Mouse (Mus musculus) MEL (cell line): ENCODE measurements around the gene Kif7. TPM values are rescaled to one million over a fixed set of nuclear protein-coding genes. Genes with fewer than 3 reads are reported as not detected.

Experiments
- DNase-seq: peaks from one replicate; pipeline ENCODE4 v3.0.0; 2011; ENCODE audit warnings: low read depth, low spot score
- H3K27ac ChIP-seq: 2 replicates; pipeline ENCODE4 v1.5.1; 2012; ENCODE audit warnings: low read depth, mild to moderate bottlenecking, control low read depth, low read length, moderate library complexity; ENCODE audit not compliant: control insufficient read depth
- H3K27me3 ChIP-seq, 2 experiments: fragments of 150-350 bp in 1 of 2; sonication (generic) in 1 of 2; 2 replicates each; pipeline ENCODE4 v1.6.1; 2012; ENCODE audit warnings: low read length in 2 of 2, mild to moderate bottlenecking in 2 of 2, improper control_type of control experiment in 1 of 2, moderate library complexity in 1 of 2; ENCODE audit not compliant: insufficient read depth in 2 of 2, control insufficient read depth in 1 of 2
- H3K36me3 ChIP-seq, 2 experiments: 2 replicates each; pipeline ENCODE4 v1.6.1; 2012 to 2014; ENCODE audit warnings: low read length in 2 of 2, improper control_type of control experiment in 1 of 2, inconsistent platforms in 1 of 2, mild to moderate bottlenecking in 1 of 2; ENCODE audit not compliant: insufficient read depth in 2 of 2, control insufficient read depth in 1 of 2
- H3K4me1 ChIP-seq, 2 experiments: fragments of 150-350 bp in 1 of 2; sonication (generic) in 1 of 2; 2 replicates each; pipeline ENCODE4 v1.6.1; 2012; ENCODE audit warnings: low read length in 2 of 2, improper control_type of control experiment in 1 of 2, mild to moderate bottlenecking in 1 of 2; ENCODE audit not compliant: insufficient read depth in 2 of 2, control insufficient read depth in 1 of 2
- H3K4me3 ChIP-seq, 2 experiments: fragments of 150-350 bp in 1 of 2; sonication (generic) in 1 of 2; 2 replicates each; pipeline ENCODE4 v1.5.1; 2012; ENCODE audit warnings: low read depth in 2 of 2, low read length in 2 of 2, mild to moderate bottlenecking in 2 of 2, moderate library complexity in 2 of 2, control low read depth in 1 of 2, improper control_type of control experiment in 1 of 2; ENCODE audit not compliant: control insufficient read depth in 1 of 2, insufficient read depth in 1 of 2
- H3K79me2 ChIP-seq: 2 replicates; pipeline ENCODE4 v1.6.1; 2012; ENCODE audit warnings: mild to moderate bottlenecking, low read length, moderate library complexity; ENCODE audit not compliant: control insufficient read depth, poor library complexity, insufficient read depth
- H3K9ac ChIP-seq: 2 replicates; pipeline ENCODE4 v1.6.1; 2012; ENCODE audit warnings: low read depth, mild to moderate bottlenecking, control low read depth, low read length, moderate library complexity; ENCODE audit not compliant: control insufficient read depth, poor library complexity, severe bottlenecking
- H3K9me3 ChIP-seq: fragments of 150-350 bp; sonication (generic); replicated peaks from 2 replicates; pipeline ENCODE4 v1.6.1; 2012; ENCODE audit warnings: mild to moderate bottlenecking, low read length, improper control_type of control experiment, moderate library complexity; ENCODE audit not compliant: insufficient read depth
- BHLHE40 ChIP-seq: IDR thresholded peaks from 2 replicates; pipeline ENCODE4 v1.6.1; 2012; ENCODE audit warnings: low read depth, mild to moderate bottlenecking, inconsistent platforms, low read length, improper control_type of control experiment, borderline replicate concordance
- CHD1 ChIP-seq: IDR thresholded peaks from 2 replicates; pipeline ENCODE4 v1.6.1; 2012; ENCODE audit warnings: low read depth, mild to moderate bottlenecking, inconsistent platforms, low read length, improper control_type of control experiment
- CHD2 ChIP-seq: IDR thresholded peaks from 2 replicates; pipeline ENCODE4 v1.6.1; 2011; ENCODE audit warnings: low read length, improper control_type of control experiment
- CTCF ChIP-seq, 3 experiments: IDR thresholded peaks in 2 of 3; conservative IDR thresholded peaks in 1 of 3; 2 replicates each; pipeline ENCODE4 v1.5.1; 2011 to 2012; ENCODE audit warnings: low read length in 3 of 3, low read depth in 2 of 3, mild to moderate bottlenecking in 2 of 3, improper control_type of control experiment in 1 of 3, inconsistent platforms in 1 of 3, mixed read lengths in 1 of 3, moderate library complexity in 1 of 3; ENCODE audit not compliant: control insufficient read depth in 1 of 3, insufficient read depth in 1 of 3, poor library complexity in 1 of 3, severe bottlenecking in 1 of 3
- ELF1 ChIP-seq: IDR thresholded peaks from 2 replicates; pipeline ENCODE4 v1.6.1; 2014; ENCODE audit warnings: low read depth, mild to moderate bottlenecking, inconsistent platforms, low read length, improper control_type of control experiment, moderate library complexity
- EP300 ChIP-seq, 2 experiments: IDR thresholded peaks; 2 replicates each; pipeline ENCODE4 v1.6.1; 2011; ENCODE audit warnings: improper control_type of control experiment in 2 of 2, low read length in 2 of 2, low read depth in 1 of 2, mild to moderate bottlenecking in 1 of 2
- ETS1 ChIP-seq: IDR thresholded peaks from 2 replicates; pipeline ENCODE4 v1.6.1; 2012; ENCODE audit warnings: low read depth, mild to moderate bottlenecking, inconsistent platforms, low read length, improper control_type of control experiment, moderate library complexity
- GATA1 ChIP-seq: IDR thresholded peaks from 2 replicates; pipeline ENCODE4 v1.6.1; 2011; ENCODE audit warnings: low read depth, low read length, improper control_type of control experiment
- HCFC1 ChIP-seq: IDR thresholded peaks from 2 replicates; pipeline ENCODE4 v1.6.1; 2012; ENCODE audit warnings: low read depth, mild to moderate bottlenecking, inconsistent platforms, low read length, improper control_type of control experiment, moderate library complexity
- JUND ChIP-seq: IDR thresholded peaks from 2 replicates; pipeline ENCODE4 v1.6.1; 2011; ENCODE audit warnings: low read depth, mild to moderate bottlenecking, improper control_type of control experiment, low read length
- KAT2A ChIP-seq: conservative IDR thresholded peaks from 2 replicates; pipeline ENCODE4 v1.6.1; 2012; ENCODE audit warnings: low read depth, low read length, improper control_type of control experiment, inconsistent platforms
- MAFK ChIP-seq: IDR thresholded peaks from 2 replicates; pipeline ENCODE4 v1.6.1; 2011; ENCODE audit warnings: low read depth, mild to moderate bottlenecking, low read length, improper control_type of control experiment, borderline replicate concordance
- MAX ChIP-seq: IDR thresholded peaks from 2 replicates; pipeline ENCODE4 v1.6.1; 2011; ENCODE audit warnings: low read length, improper control_type of control experiment
- MAZ ChIP-seq: IDR thresholded peaks from 2 replicates; pipeline ENCODE4 v1.6.1; 2012; ENCODE audit warnings: low read depth, mild to moderate bottlenecking, inconsistent platforms, low read length, improper control_type of control experiment
- MXI1 ChIP-seq: IDR thresholded peaks from 2 replicates; pipeline ENCODE4 v1.6.1; 2011; ENCODE audit warnings: mild to moderate bottlenecking, low read depth, low read length, improper control_type of control experiment
- MYC ChIP-seq: IDR thresholded peaks from 2 replicates; pipeline ENCODE4 v1.6.1; 2011; ENCODE audit warnings: low read depth, mild to moderate bottlenecking, low read length, improper control_type of control experiment, moderate library complexity
- NELFE ChIP-seq: IDR thresholded peaks from 2 replicates; pipeline ENCODE4 v1.6.1; 2011; ENCODE audit warnings: low read depth, low read length, improper control_type of control experiment
- NRF1 ChIP-seq: IDR thresholded peaks from 2 replicates; pipeline ENCODE4 v1.6.1; 2014; ENCODE audit warnings: low read depth, mild to moderate bottlenecking, inconsistent platforms, low read length, improper control_type of control experiment, moderate library complexity; ENCODE audit not compliant: poor library complexity, insufficient read depth, severe bottlenecking
- POLR2A ChIP-seq, 2 experiments: IDR thresholded peaks; 2 replicates each; pipeline ENCODE4 v1.6.1; 2011 to 2012; ENCODE audit warnings: low read length in 2 of 2, mild to moderate bottlenecking in 2 of 2, control low read depth in 1 of 2, improper control_type of control experiment in 1 of 2, low read depth in 1 of 2, moderate library complexity in 1 of 2; ENCODE audit not compliant: control insufficient read depth in 1 of 2, insufficient read depth in 1 of 2, poor library complexity in 1 of 2
- POLR2AphosphoS2 ChIP-seq: IDR thresholded peaks from 2 replicates; pipeline ENCODE4 v1.6.1; 2011; ENCODE audit warnings: low read length, improper control_type of control experiment
- RAD21 ChIP-seq: IDR thresholded peaks from 2 replicates; pipeline ENCODE4 v1.6.1; 2011; ENCODE audit warnings: mild to moderate bottlenecking, low read depth, low read length, improper control_type of control experiment
- SIN3A ChIP-seq: IDR thresholded peaks from 2 replicates; pipeline ENCODE4 v1.6.1; 2012; ENCODE audit warnings: low read length, improper control_type of control experiment, inconsistent platforms
- TAL1 ChIP-seq: IDR thresholded peaks from 2 replicates; pipeline ENCODE4 v1.6.1; 2012; ENCODE audit warnings: mild to moderate bottlenecking, inconsistent platforms, low read length, moderate library complexity, mixed read lengths
- TBP ChIP-seq: IDR thresholded peaks from 2 replicates; pipeline ENCODE4 v1.8.0; 2011; ENCODE audit warnings: low read depth, low read length, improper control_type of control experiment
- USF1 ChIP-seq: IDR thresholded peaks from 2 replicates; pipeline ENCODE4 v1.6.1; 2014; ENCODE audit warnings: low read depth, mild to moderate bottlenecking, inconsistent platforms, low read length, improper control_type of control experiment, moderate library complexity
- USF2 ChIP-seq, 2 experiments: IDR thresholded peaks; 2 replicates each; pipeline ENCODE4 v1.6.1; 2011 to 2012; ENCODE audit warnings: improper control_type of control experiment in 2 of 2, low read length in 2 of 2, borderline replicate concordance in 1 of 2, inconsistent platforms in 1 of 2, low read depth in 1 of 2, mild to moderate bottlenecking in 1 of 2; ENCODE audit not compliant: insufficient read depth in 1 of 2
- ZKSCAN1 ChIP-seq: IDR thresholded peaks from 2 replicates; pipeline ENCODE4 v1.6.1; 2012; ENCODE audit warnings: low read depth, mild to moderate bottlenecking, inconsistent platforms, low read length, improper control_type of control experiment, moderate library complexity
- ZMIZ1 ChIP-seq: IDR thresholded peaks from 2 replicates; pipeline ENCODE4 v1.6.1; 2012; ENCODE audit warnings: low read depth, mild to moderate bottlenecking, inconsistent platforms, low read length, improper control_type of control experiment, moderate library complexity
- polyA plus RNA-seq, 2 experiments: library from polyadenylated mRNA; stranded (reverse) in 1 of 2; unstranded in 1 of 2; fragments of >175 nt in 1 of 2; fragments of >200 nt in 1 of 2; gene quantifications; 2 replicates each; pipeline versions ENCODE4 v1.2.1 to v1.2.4; 2012; ENCODE audit warnings: low replicate concordance in 2 of 2, low read depth in 1 of 2; ENCODE audit not compliant: insufficient read length in 2 of 2, insufficient read depth in 1 of 2, missing spikeins in 1 of 2
- total RNA-seq: library from RNA; depleted of rRNA; stranded (reverse); fragments of 300-350 nt; gene quantifications from 2 replicates; pipeline ENCODE4 v1.2.3, GENCODE M21; 2012

Gene Kif7
- total and polyA plus RNA-seq, 3 experiments = 13.1 to 15.6 TPM; not detected in 1

DNA sequence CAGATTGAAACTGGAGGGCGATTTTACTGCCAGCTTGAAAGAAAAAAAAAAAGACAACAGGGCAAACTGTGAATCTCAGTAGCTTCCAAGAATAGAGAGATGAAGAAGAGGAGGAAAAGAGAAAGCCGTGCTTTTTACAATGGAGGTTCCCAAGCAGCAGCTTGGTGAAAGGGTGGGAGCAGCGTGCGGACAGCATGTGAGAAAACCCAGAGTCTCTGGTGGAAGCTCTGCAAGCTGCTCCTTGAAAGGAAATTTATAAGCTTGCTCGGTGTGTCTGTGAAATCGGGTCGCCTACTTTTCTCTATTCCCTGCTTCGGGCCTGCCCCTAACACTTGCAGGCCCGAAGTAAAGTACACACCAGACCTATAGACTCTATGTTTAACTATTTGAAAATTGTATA, 28.5 kb upstream of the Kif7 start:
- Histone ChIP-seq H3K79me2 (peaks cover 4% of the 10 kb centered on the region; the same call in 1 of the 2 replicates), H3K27ac (no peak overlapping the region), H3K4me1 (peaks cover 0 to 22% of the 10 kb centered on the region in 2 experiments; a peak in 3 of 4 replicates), H3K9ac (no peak overlapping the region), H3K4me3 (no peak overlapping the region), H3K9me3 (no peaks in the 10 kb centered on the region), H3K27me3 (no peaks in the 10 kb centered on the region), H3K36me3 (peaks cover 0 to 16% of the 10 kb centered on the region in 2 experiments; a peak in 2 of 4 replicates)
- no peak for TF ChIP-seq POLR2AphosphoS2
- no peak for TF ChIP-seq TBP
- TF ChIP-seq MYC = no peak
- no peak for TF ChIP-seq CTCF (IDR thresholded peaks at IDR 0.05 in 2 of 3, conservative IDR thresholded peaks at IDR 0.05 in 1 of 3; ENCODE audit: control insufficient read depth in 1 of 3, insufficient read depth in 1 of 3, low read depth in 2 of 3, low read length in 3 of 3, poor library complexity in 1 of 3, severe bottlenecking in 1 of 3)
- TF ChIP-seq POLR2A (IDR thresholded peaks at IDR 0.05; ENCODE audit: control insufficient read depth in 1 of 2, insufficient read depth in 1 of 2, low read depth in 1 of 2, low read length in 2 of 2, poor library complexity in 1 of 2) = no peak
- TF ChIP-seq CHD2 = no peak
- no peak for TF ChIP-seq NRF1
- no peak for TF ChIP-seq EP300 (IDR thresholded peaks at IDR 0.05; ENCODE audit: low read depth in 1 of 2, low read length in 2 of 2)
- DNase-seq = no peak

- Histone ChIP-seq H3K9ac (peak within 1 kb of the TSS; percentile 75), H3K27ac (peak within 1 kb of the TSS; percentile 42), H3K9me3 (no peaks in the 10 kb centered on the region), H3K36me3 (peaks cover 0 to 16% of the 10 kb centered on the region in 2 experiments; a peak in 2 of 4 replicates), H3K4me1 (peaks cover 0 to 22% of the 10 kb centered on the region in 2 experiments; a peak in 3 of 4 replicates), H3K79me2 (peaks cover 4% of the 10 kb centered on the region; the same call in 1 of the 2 replicates), H3K27me3 (no peaks in the 10 kb centered on the region), H3K4me3 (peak within 1 kb of the TSS; percentile 66 to 81)
- peak; percentile 93 for DNase-seq
- TF ChIP-seq ZMIZ1 = no peak
- 0 out of 2 replicates have a peak, but pooled peaks have one; percentile 5 for TF ChIP-seq ETS1
- peak; percentile 51; the same call in 1 of the 2 replicates for TF ChIP-seq NELFE
- peak; percentile 82 for TF ChIP-seq HCFC1
- no peak for TF ChIP-seq CHD1
- TF ChIP-seq KAT2A = no peak
- TF ChIP-seq JUND = no peak
- no peak for TF ChIP-seq NRF1
- TF ChIP-seq ELF1 = peak; percentile 67
- peak; percentile 56 for TF ChIP-seq MAX
- TF ChIP-seq MXI1 = peak; percentile 83
- no peak for TF ChIP-seq USF1
- TF ChIP-seq GATA1 = no peak
- TF ChIP-seq BHLHE40 = no peak
- peak; percentile 56; the same call in 1 of the 2 replicates for TF ChIP-seq SIN3A
- TF ChIP-seq MAFK = no peak
- no peak for TF ChIP-seq TAL1
- TF ChIP-seq CTCF (IDR thresholded peaks at IDR 0.05 in 2 of 3, conservative IDR thresholded peaks at IDR 0.05 in 1 of 3; ENCODE audit: control insufficient read depth in 1 of 3, insufficient read depth in 1 of 3, low read depth in 2 of 3, low read length in 3 of 3, poor library complexity in 1 of 3, severe bottlenecking in 1 of 3) = no peak
- no peak for TF ChIP-seq USF2 (IDR thresholded peaks at IDR 0.05; ENCODE audit: borderline replicate concordance in 1 of 2, insufficient read depth in 1 of 2, low read depth in 1 of 2, low read length in 2 of 2)
- TF ChIP-seq CHD2 = no peak
- no peak for TF ChIP-seq ZKSCAN1
- TF ChIP-seq MAZ = no peak; the same call in 1 of the 2 replicates
- no peak for TF ChIP-seq RAD21
- peak; percentile 37 to 59; a peak in 2 of 4 replicates for TF ChIP-seq POLR2A (IDR thresholded peaks at IDR 0.05; ENCODE audit: control insufficient read depth in 1 of 2, insufficient read depth in 1 of 2, low read depth in 1 of 2, low read length in 2 of 2, poor library complexity in 1 of 2)
- TF ChIP-seq POLR2AphosphoS2 = 0 out of 2 replicates have a peak, but pooled peaks have one; percentile 32
Measured at GRCm38 (mm10) chr7:79742659-79743536, 27.4 kb upstream of the Kif7 start, which contains the start of the genes Pex11a and Wdr93. TSS of gene Pex11a (minus strand) at chr7:79743131. TSS of gene Wdr93 (plus strand) at chr7:79743163.
